Mouse (Mus musculus) thymus, adult 2 months (tissue): ENCODE measurements at regions not wholly inside any gene's neighbourhood (a gene's known extent, or its start where the extent isn't known, plus 50 kb on each side); places are given as distances from the start of the nearest gene placed in this dataset.

Source experiments
- DNase-seq: peaks from one replicate; pipeline ENCODE4 v3.0.0; 2021
- H3K27ac ChIP-seq: fragments of 200-500 bp; 2 replicates; pipeline ENCODE4 v1.5.1; 2012; ENCODE audit warnings: low read length, control low read depth; ENCODE audit not compliant: control insufficient read depth, insufficient read depth
- H3K27me3 ChIP-seq: fragments of 200-500 bp; 2 replicates; pipeline ENCODE4 v1.6.1; 2012; ENCODE audit warnings: mild to moderate bottlenecking, low read length, moderate library complexity, mixed read lengths; ENCODE audit not compliant: control insufficient read depth, insufficient read depth
- H3K36me3 ChIP-seq: fragments of 200-500 bp; 2 replicates; pipeline ENCODE4 v1.6.1; 2012; ENCODE audit warnings: mild to moderate bottlenecking, low read length, moderate library complexity; ENCODE audit not compliant: control insufficient read depth, insufficient read depth
- H3K4me1 ChIP-seq: fragments of 200-500 bp; replicated peaks from 2 replicates; pipeline ENCODE4 v1.6.1; 2012; ENCODE audit warnings: low read length; ENCODE audit not compliant: control insufficient read depth, insufficient read depth
- H3K4me3 ChIP-seq: fragments of 200-500 bp; 2 replicates; pipeline ENCODE4 v1.5.1; 2012; ENCODE audit warnings: mild to moderate bottlenecking, low read length, control low read depth, moderate library complexity; ENCODE audit not compliant: control insufficient read depth, insufficient read depth
- CTCF ChIP-seq: fragments of 200-500 bp; IDR thresholded peaks from 2 replicates; pipeline ENCODE4 v1.5.1; 2012; ENCODE audit warnings: mild to moderate bottlenecking, control low read depth, low read length, moderate library complexity, borderline replicate concordance; ENCODE audit not compliant: control insufficient read depth, poor library complexity, insufficient read depth; ENCODE audit errors: extremely low read depth
- POLR2A ChIP-seq: fragments of 200-500 bp; IDR thresholded peaks from 2 replicates; pipeline ENCODE4 v1.6.1; 2012; ENCODE audit warnings: mild to moderate bottlenecking, low read length, control low read depth, moderate library complexity; ENCODE audit not compliant: control insufficient read depth, poor library complexity, insufficient read depth; ENCODE audit errors: extremely low read depth
- WGBS: fragments of 180-500 bp; shearing (Covaris S2); methylation state at CpG from one replicate; pipeline ENCODE4 v1.1.7; 2018; 5-methylcytosine and 5-hydroxymethylcytosine counted together

GRCm38 (mm10) chr9:52255692-52256091, 87.3 kb upstream of the Zc3h12c start:
- TF ChIP-seq CTCF = no peak
- no peak for TF ChIP-seq POLR2A
- Histone ChIP-seq H3K4me3 (no peak overlapping the region), H3K4me1 (no peaks in the 10 kb centered on the region), H3K27me3 (no peaks in the 10 kb centered on the region), H3K36me3 (no peaks in the 10 kb centered on the region), H3K27ac (no peak overlapping the region)
- 89% methylated on average over 4 of the region's 4 CpGs for WGBS
- DNase-seq = no peak

- Histone ChIP-seq H3K36me3 (no peaks in the 10 kb centered on the region), H3K4me1 (no peaks in the 10 kb centered on the region), H3K27ac (no peak overlapping the region), H3K4me3 (no peak overlapping the region), H3K27me3 (no peaks in the 10 kb centered on the region)
- WGBS = 88% methylated on average over 6 of the region's 6 CpGs
- no peak for TF ChIP-seq POLR2A
- TF ChIP-seq CTCF = no peak
- no peak for DNase-seq
Measured at GRCm38 (mm10) chr9:52254475-52254874, 86.1 kb upstream of the Zc3h12c start.

GRCm38 (mm10) chr9:52251455-52251854, 83.1 kb upstream of the Zc3h12c start:
- Histone ChIP-seq H3K27me3 (no peaks in the 10 kb centered on the region), H3K4me3 (no peak overlapping the region), H3K4me1 (no peaks in the 10 kb centered on the region), H3K36me3 (no peaks in the 10 kb centered on the region), H3K27ac (no peak overlapping the region)
- no peak for DNase-seq
- TF ChIP-seq POLR2A (no peak), CTCF (no peak)
- 96% methylated on average over 5 of the region's 5 CpGs for WGBS

DNA sequence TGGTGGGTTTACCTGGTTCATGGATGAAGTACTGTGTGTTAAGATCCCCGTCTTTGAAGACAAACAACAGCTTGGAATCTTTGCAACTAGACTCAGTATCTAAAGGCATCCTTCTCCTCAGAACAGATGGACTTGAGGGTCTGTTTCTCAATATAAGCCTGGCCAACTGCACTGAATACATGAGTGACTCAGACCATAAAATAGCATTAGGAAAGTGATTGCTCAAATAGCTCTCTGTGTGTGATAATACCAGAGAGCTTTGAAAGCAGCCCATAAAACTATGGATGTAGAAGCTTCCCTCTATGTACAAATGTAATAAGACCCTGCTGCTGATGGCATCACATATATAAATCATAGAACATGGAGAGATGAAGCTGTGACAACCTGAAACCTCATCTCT, 78.3 kb upstream of the Zc3h12c start:
- WGBS = 98% methylated on average over 1 of the region's 1 CpGs
- H3K36me3 ChIP-seq = no peaks in the 10 kb centered on the region
- no peak overlapping the region for H3K4me3 ChIP-seq
- DNase-seq = no peak
- H3K27ac ChIP-seq = no peak overlapping the region
- no peak for TF ChIP-seq POLR2A
- TF ChIP-seq CTCF = no peak
- H3K27me3 ChIP-seq = no peaks in the 10 kb centered on the region
- no peaks in the 10 kb centered on the region for H3K4me1 ChIP-seq

GRCm38 (mm10) chr9:52244081-52244480, 75.7 kb upstream of the Zc3h12c start:
- Histone ChIP-seq H3K4me1 (no peaks in the 10 kb centered on the region), H3K4me3 (no peak overlapping the region), H3K27ac (no peak overlapping the region), H3K27me3 (no peaks in the 10 kb centered on the region), H3K36me3 (no peaks in the 10 kb centered on the region)
- DNase-seq = no peak
- no peak for TF ChIP-seq CTCF
- TF ChIP-seq POLR2A = no peak
- 58% methylated on average over 12 of the region's 12 CpGs for WGBS

DNA sequence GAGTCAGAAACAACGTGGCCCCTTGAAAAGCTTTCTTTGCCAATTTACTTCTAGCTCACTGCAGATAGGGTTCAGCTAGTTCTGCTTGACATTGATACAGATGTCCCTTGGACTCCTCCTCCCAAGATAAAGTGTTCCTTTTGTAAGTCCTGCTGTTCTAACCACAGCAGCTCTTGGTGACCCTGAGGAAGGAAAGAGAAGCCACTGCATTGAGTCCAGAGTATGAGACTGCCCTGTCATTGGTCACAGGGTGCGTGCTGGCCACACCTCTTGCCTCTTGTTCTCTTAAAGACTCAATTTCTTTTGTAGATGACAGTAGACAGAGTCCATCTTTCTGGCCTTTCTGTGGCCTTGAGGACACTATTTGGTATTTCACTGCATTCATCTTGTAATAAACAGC, 74.7 kb upstream of the Zc3h12c start:
- Histone ChIP-seq H3K27ac (no peak overlapping the region), H3K36me3 (no peaks in the 10 kb centered on the region), H3K4me1 (no peaks in the 10 kb centered on the region), H3K27me3 (no peaks in the 10 kb centered on the region), H3K4me3 (no peak overlapping the region)
- WGBS = 49% methylated on average over 2 of the region's 2 CpGs
- TF ChIP-seq POLR2A (no peak), CTCF (no peak)
- no peak for DNase-seq

DNA sequence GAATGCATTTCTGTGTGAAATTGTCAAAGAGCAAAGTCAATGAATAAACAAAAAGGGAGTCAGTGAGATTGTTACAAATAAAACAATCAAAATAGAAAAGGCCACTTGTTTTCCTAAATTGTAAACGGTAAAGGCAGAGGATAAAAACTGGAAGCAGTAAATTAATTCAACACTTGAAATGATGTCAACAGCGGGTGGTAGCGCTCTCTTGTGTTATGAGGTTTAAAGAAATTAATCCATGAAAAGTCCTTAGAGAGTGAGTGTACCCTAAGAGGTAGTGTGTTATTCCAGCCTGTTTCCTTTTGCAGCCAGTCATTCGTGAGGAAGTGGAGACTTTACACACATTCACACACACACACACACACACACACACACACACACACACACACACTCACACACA, 73.2 kb upstream of the Zc3h12c start:
- no peak for DNase-seq
- TF ChIP-seq CTCF = no peak
- no peak for TF ChIP-seq POLR2A
- WGBS = 88% methylated on average over 4 of the region's 4 CpGs
- Histone ChIP-seq H3K4me1 (no peaks in the 10 kb centered on the region), H3K4me3 (no peak overlapping the region), H3K27me3 (no peaks in the 10 kb centered on the region), H3K36me3 (no peaks in the 10 kb centered on the region), H3K27ac (no peak overlapping the region)

DNA sequence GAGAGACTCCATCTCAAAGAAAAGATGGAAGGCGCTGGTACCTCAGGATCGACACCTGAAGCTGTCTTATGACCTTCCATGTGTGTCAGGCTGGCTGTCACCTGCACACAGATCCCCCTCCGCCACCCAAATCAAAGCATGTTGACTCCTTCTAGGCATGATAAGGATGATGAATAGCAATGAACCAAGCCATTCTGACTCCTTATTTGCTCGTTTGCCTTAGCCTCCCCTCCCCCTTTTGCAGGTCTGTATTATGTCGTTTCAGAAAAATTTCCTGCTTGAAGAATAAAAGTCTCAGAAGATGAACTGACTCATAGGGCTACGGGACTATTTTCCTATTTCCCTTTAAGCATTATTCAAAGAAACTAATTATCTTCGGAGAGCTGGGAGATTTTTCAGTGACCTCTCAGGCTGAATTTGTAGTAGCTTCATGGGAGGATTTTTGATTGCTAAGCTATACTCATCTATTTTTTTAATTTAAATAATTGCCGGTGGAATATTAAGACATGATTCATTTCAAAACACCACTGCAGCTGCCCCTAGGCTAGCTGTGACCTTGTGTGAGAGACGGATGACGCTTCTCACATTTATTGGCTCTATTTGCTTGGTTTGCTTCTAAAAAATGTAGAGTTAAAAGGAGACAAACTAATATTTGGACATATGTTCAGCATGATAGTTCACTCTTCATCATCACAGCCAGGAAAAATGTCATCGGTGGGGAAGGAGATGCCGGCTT, 72.4 kb upstream of the Zc3h12c start:
- WGBS = 90% methylated on average over 12 of the region's 12 CpGs
- Histone ChIP-seq H3K4me3 (no peak overlapping the region), H3K36me3 (no peaks in the 10 kb centered on the region), H3K4me1 (no peaks in the 10 kb centered on the region), H3K27ac (no peak overlapping the region), H3K27me3 (no peaks in the 10 kb centered on the region)
- TF ChIP-seq POLR2A (no peak), CTCF (no peak)
- no peak for DNase-seq
